Mouse (Mus musculus) C2C12 (cell line): ENCODE data around the gene Kcnma1.

Experiments
- CEBPB ChIP-seq: IDR thresholded peaks from one replicate; pipeline ENCODE4 v1.6.1; 2011; ENCODE audit warnings: low read depth, mild to moderate bottlenecking, control low read depth, moderate library complexity
- CTCF ChIP-seq: IDR thresholded peaks from one replicate; pipeline ENCODE4 v1.5.1; 2011; ENCODE audit not compliant: control insufficient read depth, insufficient read depth, insufficient read length
- FOSL1 ChIP-seq: IDR thresholded peaks from one replicate; pipeline ENCODE4 v1.8.0; 2011; ENCODE audit warnings: mild to moderate bottlenecking, low read length; ENCODE audit not compliant: poor library complexity, insufficient read depth, severe bottlenecking
- MAX ChIP-seq: IDR thresholded peaks from one replicate; pipeline ENCODE4 v1.6.1; 2011; ENCODE audit warnings: mild to moderate bottlenecking, control low read depth
- MYOD1 ChIP-seq: IDR thresholded peaks from one replicate; pipeline ENCODE4 v1.6.1; 2011; ENCODE audit warnings: low read depth; ENCODE audit not compliant: control insufficient read depth, insufficient read length
- USF1 ChIP-seq: IDR thresholded peaks from one replicate; pipeline ENCODE4 v1.6.1; 2011; ENCODE audit warnings: low read depth, mild to moderate bottlenecking, control low read depth, moderate library complexity

GRCm38 (mm10) chr14:23635903-23636302 is 378.4 kb downstream of the Kcnma1 start:
- no peak for TF ChIP-seq CTCF
- TF ChIP-seq MYOD1: peak; percentile 9
- TF ChIP-seq FOSL1: no peak
- no peak for TF ChIP-seq USF1
- no peak for TF ChIP-seq CEBPB
- no peak for TF ChIP-seq MAX
